Mouse (Mus musculus) stomach, embryonic 14.5 days (tissue): ENCODE measurements around the gene Pex19. TPM values are rescaled to one million over a fixed set of nuclear protein-coding genes. Genes with fewer than 3 reads are reported as not detected.

Experiments
- ATAC-seq: fragments of 200-750 bp; cut with Nextera tagmentation; 2 replicates; pipeline ENCODE4 v1.8.0; 2017; ENCODE audit warnings: low read depth, moderate TSS enrichment; ENCODE audit not compliant: insufficient number of reproducible peaks, insufficient read depth, low FRiP score
- H3K27ac ChIP-seq: fragments of 300-500 bp; sonication (generic); 2 replicates; pipeline ENCODE4 v1.5.1; 2014; ENCODE audit warnings: mild to moderate bottlenecking, low read length, moderate library complexity, mixed read lengths
- H3K27me3 ChIP-seq: fragments of 300-500 bp; sonication (generic); 2 replicates; pipeline ENCODE4 v1.6.1; 2014; ENCODE audit warnings: low read length, control low read depth, mixed read lengths; ENCODE audit not compliant: control insufficient read depth, insufficient read depth
- H3K36me3 ChIP-seq: fragments of 300-500 bp; sonication (generic); 2 replicates; pipeline ENCODE4 v1.6.1; 2014; ENCODE audit warnings: mild to moderate bottlenecking, control low read depth, low read length, moderate library complexity, mixed read lengths; ENCODE audit not compliant: control insufficient read depth, insufficient read depth
- H3K4me1 ChIP-seq: fragments of 300-500 bp; sonication (generic); 2 replicates; pipeline ENCODE4 v1.6.1; 2014; ENCODE audit warnings: low read length, control low read depth, mixed read lengths; ENCODE audit not compliant: control insufficient read depth, insufficient read depth
- H3K4me2 ChIP-seq: fragments of 300-500 bp; sonication (generic); replicated peaks from 2 replicates; pipeline ENCODE4 v1.6.1; 2014; ENCODE audit warnings: low read depth, low read length, control low read depth
- H3K4me3 ChIP-seq: fragments of 300-500 bp; sonication (generic); 2 replicates; pipeline ENCODE4 v1.5.1; 2014; ENCODE audit warnings: low read depth, low read length, control low read depth
- H3K9ac ChIP-seq: fragments of 300-500 bp; sonication (generic); replicated peaks from 2 replicates; pipeline ENCODE4 v1.6.1; 2014; ENCODE audit warnings: low read depth, mild to moderate bottlenecking, control low read depth, low read length, moderate library complexity, mixed read lengths
- H3K9me3 ChIP-seq: fragments of 300-500 bp; sonication (generic); 2 replicates; pipeline ENCODE4 v1.6.1; 2016; ENCODE audit warnings: low read depth, low read length, control low read depth; ENCODE audit not compliant: control insufficient read depth
- WGBS: fragments of 180-500 bp; shearing (Covaris S2); extraction: QIAGEN DNeasy Blood & Tissue Kit; methylation state at CpG from one replicate; pipeline ENCODE4 v1.1.7; 2014; 5-methylcytosine and 5-hydroxymethylcytosine counted together
- polyA plus RNA-seq: library from polyadenylated mRNA; unstranded; fragments of >200 nt; fragmentation: Nextera tagmentation; extraction: Ambion mirVana; gene quantifications from 2 replicates; pipeline ENCODE4 v1.2.1, GENCODE M21; 2014

Gene Pex19
- polyA plus RNA-seq, 1 experiment from 2014 or later, result 125 TPM

- H3K4me3 ChIP-seq, result no peak overlapping the region
- WGBS, result 87% methylated on average over 6 of the region's 6 CpGs
- no peaks in the 10 kb centered on the region for H3K27me3 ChIP-seq
- ATAC-seq, result no peak
- no peak overlapping the region for H3K4me2 ChIP-seq
- no peak overlapping the region for H3K27ac ChIP-seq
- peaks cover 78% of the 10 kb centered on the region for H3K36me3 ChIP-seq
- no peak overlapping the region for H3K9ac ChIP-seq
- H3K4me1 ChIP-seq, result no peaks in the 10 kb centered on the region
- H3K9me3 ChIP-seq, result no peaks in the 10 kb centered on the region
Observed at GRCm38 (mm10) chr1:172099325-172100033, 27.1 kb upstream of the Pex19 start.

- no peak for ATAC-seq
- H3K36me3 ChIP-seq, result peaks cover 84% of the 10 kb centered on the region
- H3K27ac ChIP-seq, result no peak overlapping the region
- H3K9me3 ChIP-seq, result no peaks in the 10 kb centered on the region
- 82% methylated on average over 4 of the region's 4 CpGs for WGBS
- no peak overlapping the region for H3K4me2 ChIP-seq
- no peak overlapping the region for H3K9ac ChIP-seq
- H3K27me3 ChIP-seq, result no peaks in the 10 kb centered on the region
- no peak overlapping the region for H3K4me3 ChIP-seq
- no peaks in the 10 kb centered on the region for H3K4me1 ChIP-seq
Observed at GRCm38 (mm10) chr1:172103619-172104018, 22.9 kb upstream of the Pex19 start.

GRCm38 (mm10) chr1:172105101-172105500 lies 21.5 kb upstream of the Pex19 start:
- peaks cover 90% of the 10 kb centered on the region for H3K36me3 ChIP-seq
- ATAC-seq, result no peak
- H3K27ac ChIP-seq, result no peak overlapping the region
- H3K4me2 ChIP-seq, result no peak overlapping the region
- H3K27me3 ChIP-seq, result no peaks in the 10 kb centered on the region
- no peak overlapping the region for H3K9ac ChIP-seq
- H3K4me3 ChIP-seq, result no peak overlapping the region
- WGBS, result 80% methylated on average over 11 of the region's 11 CpGs
- H3K9me3 ChIP-seq, result no peaks in the 10 kb centered on the region
- no peaks in the 10 kb centered on the region for H3K4me1 ChIP-seq

- Histone ChIP-seq H3K4me1 (no peaks in the 10 kb centered on the region), H3K27me3 (no peaks in the 10 kb centered on the region), H3K4me3 (no peak overlapping the region), H3K9me3 (no peaks in the 10 kb centered on the region), H3K36me3 (peaks cover 97% of the 10 kb centered on the region), H3K9ac (no peak overlapping the region), H3K27ac (no peak overlapping the region), H3K4me2 (no peak overlapping the region)
- ATAC-seq, result no peak
- 82% methylated on average over 10 of the region's 10 CpGs for WGBS
Observed at GRCm38 (mm10) chr1:172107777-172108477, 18.6 kb upstream of the Pex19 start.

- Histone ChIP-seq H3K27me3 (no peaks in the 10 kb centered on the region), H3K9ac (no peak overlapping the region), H3K4me2 (no peak overlapping the region), H3K4me1 (no peaks in the 10 kb centered on the region), H3K4me3 (no peak overlapping the region), H3K9me3 (no peaks in the 10 kb centered on the region), H3K36me3 (peaks cover 96% of the 10 kb centered on the region), H3K27ac (no peak overlapping the region)
- WGBS, result 95% methylated on average over 5 of the region's 5 CpGs
- no peak for ATAC-seq
Observed at GRCm38 (mm10) chr1:172116948-172117347, 9.6 kb upstream of the Pex19 start.

- H3K4me1 ChIP-seq, result no peaks in the 10 kb centered on the region
- no peak overlapping the region for H3K4me3 ChIP-seq
- no peak overlapping the region for H3K4me2 ChIP-seq
- no peaks in the 10 kb centered on the region for H3K27me3 ChIP-seq
- H3K9ac ChIP-seq, result no peak overlapping the region
- ATAC-seq, result no peak
- WGBS, result 85% methylated on average over 6 of the region's 6 CpGs
- no peak overlapping the region for H3K27ac ChIP-seq
- H3K36me3 ChIP-seq, result peaks cover 88% of the 10 kb centered on the region
- no peaks in the 10 kb centered on the region for H3K9me3 ChIP-seq
Observed at GRCm38 (mm10) chr1:172119100-172119499, 7.5 kb upstream of the Pex19 start.

- H3K9ac ChIP-seq, result no peak overlapping the region
- H3K9me3 ChIP-seq, result no peaks in the 10 kb centered on the region
- no peak overlapping the region for H3K27ac ChIP-seq
- no peak overlapping the region for H3K4me2 ChIP-seq
- no peak overlapping the region for H3K4me3 ChIP-seq
- no peaks in the 10 kb centered on the region for H3K4me1 ChIP-seq
- ATAC-seq, result no peak
- WGBS, result 58% methylated on average over 3 of the region's 3 CpGs
- H3K36me3 ChIP-seq, result peaks cover 82% of the 10 kb centered on the region
- H3K27me3 ChIP-seq, result no peaks in the 10 kb centered on the region
Observed at GRCm38 (mm10) chr1:172119720-172120119, 6.8 kb upstream of the Pex19 start.

- H3K4me2 ChIP-seq, result no peak overlapping the region
- H3K36me3 ChIP-seq, result peaks cover 53% of the 10 kb centered on the region
- H3K4me1 ChIP-seq, result peaks cover 4% of the 10 kb centered on the region
- H3K27ac ChIP-seq, result no peak overlapping the region
- ATAC-seq, result no peak
- 80% methylated on average over 2 of the region's 2 CpGs for WGBS
- H3K4me3 ChIP-seq, result no peak overlapping the region
- no peaks in the 10 kb centered on the region for H3K9me3 ChIP-seq
- H3K27me3 ChIP-seq, result no peaks in the 10 kb centered on the region
- no peak overlapping the region for H3K9ac ChIP-seq
Observed at GRCm38 (mm10) chr1:172122671-172123070, 3.9 kb upstream of the Pex19 start.
